Mouse (Mus musculus) frontal cortex, postnatal 10 days (tissue): ENCODE data around the gene Csf3r.

ENCODE experiments used
- DNase-seq, 2 experiments: peaks; one replicate each; pipeline ENCODE4 v3.0.0; 2022; ENCODE audit warnings: low spot score in 2 of 2, mixed read lengths in 1 of 2

The Csf3r gene

DNA sequence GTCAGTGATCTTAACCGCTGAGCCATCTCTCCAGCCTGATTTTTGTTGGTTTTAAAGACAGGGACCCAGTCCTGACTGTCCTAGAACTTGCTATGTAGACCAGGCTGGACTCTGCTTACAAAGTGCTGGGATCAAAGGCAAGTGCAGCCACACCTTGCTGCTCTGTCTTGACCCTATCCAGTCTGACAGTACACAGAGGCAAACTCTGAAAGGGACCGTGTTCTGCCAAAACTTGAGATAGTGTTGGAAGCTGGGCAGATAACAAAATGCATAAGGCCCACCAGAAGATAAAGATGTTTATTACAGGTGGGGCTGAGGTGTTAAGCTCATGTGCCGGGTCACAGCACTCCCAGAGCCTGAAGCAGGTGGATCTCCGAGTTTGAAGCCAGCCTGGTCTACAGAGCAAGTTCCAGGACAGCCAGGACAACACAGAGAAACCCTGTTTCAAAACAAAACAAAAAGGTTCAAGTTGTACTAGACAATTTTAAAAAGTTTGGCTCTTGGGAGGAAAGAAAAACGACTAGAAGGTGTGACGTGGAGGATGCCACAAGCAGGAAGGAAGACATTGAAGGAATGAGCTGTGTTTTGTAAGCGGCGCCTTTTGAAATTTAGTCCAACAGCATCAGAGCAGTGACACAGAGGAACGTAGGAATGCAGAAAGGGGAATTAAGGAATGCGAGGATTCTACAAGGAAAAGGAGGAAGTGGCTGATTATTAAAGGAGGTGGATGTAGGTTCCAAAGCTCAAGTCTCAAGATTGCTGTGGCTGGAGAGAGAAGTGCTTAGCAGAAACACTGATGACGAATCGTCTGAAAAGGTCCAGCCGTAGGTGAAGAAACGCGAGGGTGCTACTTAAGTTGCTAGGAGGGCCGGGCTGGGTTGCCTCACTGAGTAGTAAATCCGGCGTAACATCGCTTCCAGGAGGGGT is 33.1 kb downstream of the Csf3r start:
- no peak for DNase-seq

DNA sequence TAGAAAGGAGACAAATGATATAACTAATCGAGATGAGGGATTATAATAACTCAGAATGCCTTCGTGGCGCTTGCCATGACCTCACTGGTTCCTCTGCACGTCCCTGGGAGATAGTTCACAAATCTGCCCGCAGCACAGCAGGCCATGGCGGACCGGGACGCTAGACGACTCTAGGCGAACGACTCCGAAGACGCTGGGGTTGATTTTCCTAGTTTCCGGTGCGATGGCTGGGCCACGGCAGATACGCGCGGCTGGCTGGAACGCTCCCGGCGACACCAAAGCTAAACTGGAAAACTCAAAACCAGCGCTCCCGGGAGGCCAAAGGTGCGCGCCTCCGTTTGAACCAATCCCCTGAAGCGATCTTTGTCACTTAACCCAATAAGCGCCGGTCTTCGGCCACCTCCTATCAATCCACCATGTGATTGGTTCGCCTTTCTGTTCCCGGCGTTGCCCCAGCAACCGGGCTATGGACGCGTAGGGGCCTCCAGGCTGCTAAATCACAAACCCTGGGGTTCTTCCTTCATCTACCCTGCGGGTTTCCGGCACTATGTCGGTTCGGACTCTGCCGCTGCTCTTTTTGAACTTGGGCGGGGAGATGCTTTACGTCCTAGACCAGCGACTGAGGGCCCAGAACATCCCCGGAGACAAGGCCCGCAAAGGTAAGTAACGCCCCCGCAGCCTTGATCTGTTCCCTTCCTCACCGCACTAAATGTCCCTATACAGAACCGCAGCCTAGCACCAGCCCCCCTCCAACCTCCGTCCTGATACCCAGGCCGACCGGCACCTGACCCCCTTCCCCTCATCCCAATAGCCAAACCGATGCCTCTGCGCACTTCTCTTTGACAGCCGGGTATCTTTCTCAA is 34.0 kb downstream of the Csf3r start, which contains the start of gene Oscp1:
Gene Oscp1 (plus strand): TSS at position 432 of the 863 bp plus-strand sequence.
- DNase-seq = peak; percentile 91 to 92

DNA sequence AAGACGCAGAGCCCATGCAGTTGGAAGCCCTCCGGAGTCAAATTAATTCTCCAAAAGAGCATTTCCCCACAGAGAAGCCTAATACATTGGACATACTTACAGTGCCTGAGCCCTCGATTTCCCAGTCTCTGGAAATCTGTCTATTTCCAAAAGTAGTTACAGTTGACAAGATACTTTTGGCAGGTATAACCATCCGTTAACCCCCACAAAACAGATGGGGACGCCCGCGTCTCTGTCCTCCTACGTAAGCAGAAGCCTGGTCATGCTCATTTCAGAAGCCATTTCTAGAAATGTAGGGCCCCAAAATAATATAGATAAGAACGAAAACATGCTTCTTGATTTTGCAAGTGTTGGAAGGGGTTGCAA is 34.6 kb downstream of the Csf3r start:
- DNase-seq = peak; percentile 47

DNA sequence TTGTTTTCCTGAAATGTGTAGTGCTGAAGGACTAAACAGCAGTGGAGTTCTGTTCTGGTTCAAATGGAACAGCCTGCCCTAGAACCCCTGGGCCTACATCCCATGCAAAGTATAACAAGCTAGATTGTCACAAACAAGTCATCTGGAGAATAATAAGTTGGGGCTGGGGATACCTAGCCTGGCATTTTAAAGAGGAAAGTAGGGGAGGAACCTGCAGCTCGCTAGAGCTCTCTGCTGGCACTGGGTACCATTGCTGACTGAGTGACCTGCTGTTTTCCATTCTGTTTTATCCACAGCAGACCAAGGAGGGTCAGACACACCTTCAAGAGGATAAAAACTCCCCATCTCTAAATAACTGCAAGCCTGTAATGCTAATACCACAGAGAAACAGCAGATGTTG is 38.5 kb downstream of the Csf3r start:
- DNase-seq = no peak

DNA sequence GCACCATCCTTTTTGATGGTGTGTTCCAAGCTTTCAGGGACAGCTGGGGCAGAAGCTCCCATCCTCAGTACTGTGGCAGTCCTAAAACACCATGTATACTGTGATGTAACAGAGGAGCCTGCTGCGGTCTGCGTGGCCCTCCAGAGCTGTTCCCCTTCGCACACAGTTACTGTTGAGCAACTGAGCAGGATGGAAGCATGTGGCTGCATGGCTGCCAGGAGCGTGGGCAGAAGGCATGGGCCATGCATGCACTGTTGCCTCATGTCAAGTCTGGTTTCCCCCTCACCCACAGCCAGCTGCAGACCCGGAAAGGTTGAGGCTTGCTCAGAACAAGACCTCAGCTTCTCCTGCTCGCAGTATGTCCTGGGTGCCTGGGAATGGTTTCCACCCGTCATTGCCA is 40.9 kb downstream of the Csf3r start:
- DNase-seq = peak; percentile 22 to 44

DNA sequence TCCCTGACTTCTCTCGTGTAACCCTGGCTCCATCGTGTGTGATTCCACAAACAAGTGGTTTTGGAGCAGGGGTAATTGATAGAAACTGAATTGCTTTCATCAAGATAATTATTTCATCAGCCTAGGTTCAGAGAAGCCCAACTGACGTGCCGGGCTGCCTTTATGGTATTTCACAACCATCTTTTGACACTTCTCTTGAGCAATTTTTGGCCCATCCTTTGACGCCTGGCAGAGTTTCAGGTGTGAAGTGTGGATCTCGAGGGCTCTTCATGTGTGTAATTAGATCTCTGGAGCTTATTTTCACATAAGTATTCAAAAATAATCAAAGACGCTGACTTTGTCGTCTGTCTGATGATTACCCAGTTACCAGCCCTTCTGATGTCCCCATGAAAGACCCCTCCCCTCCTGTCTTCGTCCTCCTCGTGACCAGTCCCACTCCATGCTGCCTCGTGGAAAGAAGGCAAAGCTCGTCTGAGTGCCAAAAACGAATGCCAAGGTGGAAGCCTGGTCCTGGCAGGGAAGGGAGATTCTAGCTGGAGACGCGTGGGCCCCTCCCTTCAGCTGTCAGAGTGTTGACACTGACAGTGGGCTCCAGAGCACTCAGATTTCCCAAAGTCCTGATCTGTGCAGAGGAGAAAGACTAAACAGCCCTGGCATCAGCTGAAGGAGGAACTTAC is 43.2 kb downstream of the Csf3r start:
- no peak for DNase-seq

DNA sequence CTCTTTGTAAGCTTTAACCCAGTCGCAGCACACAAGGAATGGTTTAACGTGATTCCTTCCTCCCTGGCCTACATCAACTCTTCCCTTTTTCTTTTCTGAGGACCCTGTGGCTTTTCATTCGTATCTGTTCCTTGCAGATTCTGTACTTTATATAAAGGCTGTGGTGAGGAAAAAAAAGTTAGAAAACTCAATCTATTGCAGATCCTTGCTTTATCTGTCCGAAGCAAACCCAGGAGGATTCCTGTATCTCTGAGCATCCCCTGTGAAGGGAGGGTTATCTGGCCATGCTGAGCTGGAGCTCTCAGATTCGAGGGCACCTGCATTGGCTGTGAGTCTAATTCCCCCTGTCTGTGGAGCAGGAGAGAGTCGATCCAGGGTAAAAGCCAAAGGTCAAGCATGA is 44.5 kb downstream of the Csf3r start:
- DNase-seq = no peak

DNA sequence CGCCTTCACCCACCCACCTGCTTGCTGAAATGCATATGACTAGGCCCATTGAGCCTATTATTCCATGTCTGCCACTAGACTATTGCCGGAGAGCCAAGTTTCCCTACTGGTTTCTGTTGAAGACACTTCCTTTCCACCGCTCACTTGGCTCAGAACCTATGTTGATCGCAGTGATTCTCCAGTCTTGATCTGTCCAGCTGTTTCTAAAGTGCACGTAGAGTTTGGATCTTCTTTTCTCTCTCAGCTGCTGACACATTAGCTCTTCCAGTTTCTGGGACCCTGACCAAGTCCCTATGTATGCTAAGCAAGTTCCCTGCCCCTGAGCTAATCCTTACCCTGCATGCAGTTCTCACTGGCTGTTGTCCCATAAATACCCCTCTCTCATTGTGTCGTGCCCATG is 53.5 kb downstream of the Csf3r start:
- DNase-seq = no peak

DNA sequence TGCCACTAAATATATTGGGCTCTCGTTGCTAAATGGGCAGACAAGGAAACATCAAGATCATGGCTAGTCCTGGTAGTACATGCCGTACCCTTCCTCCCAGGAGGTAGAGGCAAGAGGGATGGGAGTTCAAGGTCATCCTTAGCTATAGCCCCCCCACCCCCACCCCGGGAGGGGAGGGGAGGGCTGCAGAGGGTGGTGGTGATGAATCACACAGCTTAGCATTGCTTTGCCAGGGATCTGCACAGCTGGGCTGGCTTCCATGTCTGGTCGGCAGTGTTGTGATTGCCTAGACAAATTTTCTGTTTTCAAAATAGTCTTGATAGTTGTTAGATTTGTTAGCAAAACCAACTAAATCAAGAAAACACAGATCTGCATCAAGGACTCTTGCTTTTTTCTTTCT is 54.9 kb downstream of the Csf3r start:
- no peak for DNase-seq

DNA sequence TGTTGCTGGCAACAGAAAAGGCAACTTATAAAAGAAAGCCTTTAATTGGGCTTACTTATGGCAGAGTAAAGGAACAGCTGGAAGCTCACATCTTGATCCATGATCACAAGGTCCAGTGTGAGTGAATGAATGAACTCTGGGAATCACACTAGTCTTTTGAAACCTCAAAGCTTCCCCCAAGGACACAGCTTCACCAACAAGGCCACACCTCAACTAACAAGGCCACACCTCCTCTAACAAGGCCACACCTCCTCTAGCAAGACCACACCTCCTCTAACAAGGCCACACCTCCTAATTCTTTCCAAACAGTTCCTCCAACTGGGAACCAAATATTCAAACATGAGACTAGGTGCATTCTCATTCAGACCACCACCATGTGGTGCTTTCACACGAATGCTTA is 57.3 kb downstream of the Csf3r start:
- DNase-seq = no peak

DNA sequence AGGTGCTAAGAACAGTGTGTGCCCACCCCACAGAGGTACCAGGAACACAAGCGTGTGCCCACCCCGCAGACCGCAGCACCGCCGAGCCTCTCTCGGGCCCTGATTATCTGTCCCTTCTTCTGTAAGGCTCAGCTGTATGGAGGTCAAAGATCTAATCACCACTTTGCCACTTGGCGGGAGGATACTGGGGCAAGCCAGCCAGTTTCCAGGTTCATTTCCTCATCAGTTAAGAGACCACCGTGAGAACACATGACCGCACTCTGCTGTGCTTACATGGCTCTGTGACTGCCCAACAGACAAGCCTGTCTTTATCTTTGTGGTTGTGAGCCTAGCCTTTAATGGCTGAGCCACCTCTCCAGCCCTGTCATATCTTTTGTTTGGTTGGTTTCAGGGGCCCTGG is 58.7 kb downstream of the Csf3r start:
- no peak for DNase-seq

DNA sequence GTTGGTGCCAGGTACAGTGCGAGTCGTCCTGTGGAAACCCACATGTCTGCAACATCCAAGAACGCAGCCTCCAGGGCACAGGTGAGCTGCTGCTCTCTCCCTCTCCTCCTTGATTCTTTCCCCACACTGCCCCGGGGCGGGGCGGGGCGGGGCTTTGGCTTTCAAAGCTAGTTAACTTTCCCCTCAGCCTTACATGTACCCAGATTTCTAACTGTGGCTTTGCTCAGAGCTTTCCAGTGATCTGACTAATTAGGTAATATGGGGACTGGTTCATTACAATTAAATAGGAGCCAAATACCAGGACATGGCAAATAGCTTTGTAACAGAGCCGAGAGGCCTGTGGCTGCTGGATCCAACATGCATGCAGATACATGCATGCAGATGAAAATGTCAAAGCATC is 60.0 kb downstream of the Csf3r start:
- DNase-seq = no peak

DNA sequence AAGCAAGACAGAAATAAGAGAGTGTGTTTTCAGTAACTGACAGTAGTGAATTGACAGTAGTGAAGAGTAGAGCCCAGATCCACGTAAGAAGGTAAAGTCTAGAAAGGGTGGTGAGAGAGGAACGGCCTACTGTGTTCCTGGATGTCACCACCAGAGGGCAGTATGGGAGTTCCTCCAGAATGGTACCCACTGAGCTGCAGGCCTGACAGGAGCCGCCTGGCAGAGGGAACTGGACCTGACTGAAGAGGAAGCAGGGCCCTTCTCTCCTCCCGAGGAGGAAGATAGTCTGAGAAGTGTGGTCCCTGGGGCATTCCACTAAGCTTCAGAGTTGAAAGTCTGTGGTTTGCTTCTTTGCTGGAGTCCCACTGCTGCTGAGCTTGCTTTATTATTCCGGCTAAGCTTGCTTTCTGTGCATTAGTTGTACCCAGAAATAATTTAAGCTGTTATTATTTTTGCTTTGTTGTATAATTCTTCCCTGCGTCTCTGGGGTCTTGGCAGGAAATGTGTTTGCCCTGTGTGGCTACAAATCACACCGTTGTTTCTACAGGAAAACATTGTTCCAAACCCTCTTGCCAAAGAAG is 61.7 kb downstream of the Csf3r start:
- peak; percentile 45 to 72 for DNase-seq

DNA sequence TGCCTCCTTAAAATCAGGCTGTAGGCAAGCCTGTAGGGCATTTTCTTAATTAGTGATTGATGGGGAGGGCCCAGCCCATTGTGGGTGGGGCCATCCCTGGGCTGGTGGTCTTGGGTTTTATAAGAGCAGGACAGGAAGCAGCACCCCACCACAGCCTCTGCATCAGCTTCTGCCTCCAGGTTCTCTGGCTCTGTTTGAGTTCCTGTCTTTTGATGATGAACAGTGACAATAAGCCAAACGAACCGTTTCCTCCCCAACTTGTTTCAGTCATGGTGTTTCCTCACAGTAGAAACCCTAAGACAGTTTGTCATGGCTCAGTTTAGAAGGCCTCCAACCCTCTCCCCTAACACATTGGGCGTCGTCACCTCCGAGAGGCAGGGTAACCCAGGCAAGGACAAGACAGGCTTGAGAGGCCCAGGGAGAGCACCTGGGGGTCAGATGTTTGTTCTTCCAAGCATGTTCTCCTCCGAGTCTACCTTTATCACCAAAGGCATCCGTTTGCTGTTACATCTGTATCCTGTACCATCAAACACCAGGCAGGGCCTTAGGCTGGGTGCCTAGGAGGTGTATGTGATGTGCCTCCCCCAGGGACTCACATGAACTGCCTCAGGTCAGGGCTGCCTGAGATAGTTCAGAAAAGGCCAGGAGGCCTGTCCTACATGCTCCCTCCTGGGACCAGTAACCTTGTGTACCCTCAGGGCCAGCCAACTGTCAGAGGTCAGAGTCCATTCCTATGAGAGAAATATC is 65.9 kb downstream of the Csf3r start:
- DNase-seq = no peak

DNA sequence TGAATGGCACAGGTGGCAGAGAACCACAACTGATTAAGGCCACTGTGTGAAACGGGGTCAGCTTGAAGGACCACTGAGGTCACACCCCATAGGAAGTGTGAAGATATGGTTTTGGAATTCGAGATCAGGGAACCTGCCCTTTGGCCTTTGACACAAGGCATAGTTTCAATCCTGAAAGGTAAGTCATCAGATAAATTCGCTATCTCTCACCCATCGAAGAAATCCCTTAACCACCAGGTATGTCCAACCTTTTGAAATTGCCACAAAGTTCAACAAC is 66.4 kb downstream of the Csf3r start:
- no peak for DNase-seq

DNA sequence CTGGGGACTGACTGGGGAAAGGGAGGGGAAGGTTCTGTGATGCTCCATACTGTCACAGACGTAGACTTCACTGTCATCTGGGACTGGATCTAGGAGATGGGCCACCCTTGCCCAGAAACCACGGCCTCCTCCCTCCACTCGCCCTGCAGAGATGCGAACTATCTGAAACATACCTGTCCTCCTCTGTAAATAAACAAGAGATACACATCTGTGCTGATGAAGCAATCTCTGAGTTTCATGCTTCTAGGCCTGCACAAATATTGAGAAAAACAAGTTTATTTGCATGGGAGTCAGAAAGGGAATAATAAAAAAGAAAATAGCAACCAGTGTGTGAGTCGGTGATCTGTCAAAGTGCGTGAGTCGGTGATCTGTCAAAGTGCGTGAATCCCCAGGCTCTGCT is 67.5 kb downstream of the Csf3r start:
- no peak for DNase-seq
